Mouse (Mus musculus) spleen, adult 2 months (tissue): Measurements from ENCODE around the gene Grin1.

ENCODE experiments used
- CTCF ChIP-seq: fragments of 200-500 bp; IDR thresholded peaks from 2 replicates; pipeline ENCODE4 v1.5.1; 2011; ENCODE audit warnings: mild to moderate bottlenecking, inconsistent platforms; ENCODE audit not compliant: insufficient read depth, insufficient read length, insufficient replicate concordance; ENCODE audit errors: extremely low read depth
- POLR2A ChIP-seq: fragments of 200-500 bp; IDR thresholded peaks from 2 replicates; pipeline ENCODE4 v1.6.1; 2011; ENCODE audit warnings: low read depth, low read length, inconsistent platforms

DNA sequence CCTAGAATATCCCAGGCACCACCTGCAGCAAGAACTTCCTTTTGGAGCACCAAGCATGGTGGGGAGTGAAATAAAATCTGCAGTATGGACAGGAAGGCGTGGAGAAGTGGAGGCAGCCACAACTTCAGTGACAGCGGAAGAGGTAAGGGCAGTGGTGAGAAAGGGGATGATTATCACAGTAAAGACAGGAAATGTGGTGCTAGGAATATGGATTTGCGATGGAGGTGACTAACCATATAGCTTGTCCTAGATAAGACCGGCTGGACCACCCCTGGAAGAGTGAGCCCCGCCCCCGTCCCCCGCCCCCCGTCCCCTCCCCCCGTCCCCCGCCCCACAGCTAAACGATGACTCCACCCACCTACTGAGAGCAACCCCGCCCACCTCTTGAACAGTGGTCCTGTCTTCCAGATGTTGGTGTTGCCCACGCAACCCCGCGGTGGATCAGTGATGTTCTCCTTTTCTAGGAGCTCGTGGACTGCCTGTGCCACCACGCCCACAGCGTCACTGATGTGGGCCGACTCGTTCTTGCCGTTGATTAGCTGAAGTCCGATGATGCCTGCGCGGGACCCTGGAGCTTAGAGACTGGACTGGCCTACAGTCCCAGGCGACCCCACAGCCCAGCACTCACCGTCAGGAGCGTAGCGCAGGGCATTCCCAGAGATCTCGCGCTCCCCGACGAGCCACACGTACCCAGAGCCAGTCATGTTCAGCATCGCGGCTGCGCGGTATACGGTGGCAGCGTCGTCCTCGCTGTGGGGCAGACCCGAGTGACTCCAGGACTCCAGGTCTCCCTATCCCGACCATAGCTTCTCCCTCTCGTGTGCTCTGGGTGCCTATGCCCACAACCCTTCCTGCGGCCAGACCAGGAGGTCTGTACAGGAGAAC, 14.1 kb downstream of the Grin1 start:
- no peak for TF ChIP-seq CTCF
- no peak for TF ChIP-seq POLR2A
